Mouse (Mus musculus): ENCODE measurements around the gene Pds5a. TPM values are rescaled to one million over a fixed set of nuclear protein-coding genes. Genes with fewer than 3 reads are reported as not detected.

Pds5a gene
- polyA plus RNA-seq, 1 experiment from 2014 or later: 47.7 TPM

DNA sequence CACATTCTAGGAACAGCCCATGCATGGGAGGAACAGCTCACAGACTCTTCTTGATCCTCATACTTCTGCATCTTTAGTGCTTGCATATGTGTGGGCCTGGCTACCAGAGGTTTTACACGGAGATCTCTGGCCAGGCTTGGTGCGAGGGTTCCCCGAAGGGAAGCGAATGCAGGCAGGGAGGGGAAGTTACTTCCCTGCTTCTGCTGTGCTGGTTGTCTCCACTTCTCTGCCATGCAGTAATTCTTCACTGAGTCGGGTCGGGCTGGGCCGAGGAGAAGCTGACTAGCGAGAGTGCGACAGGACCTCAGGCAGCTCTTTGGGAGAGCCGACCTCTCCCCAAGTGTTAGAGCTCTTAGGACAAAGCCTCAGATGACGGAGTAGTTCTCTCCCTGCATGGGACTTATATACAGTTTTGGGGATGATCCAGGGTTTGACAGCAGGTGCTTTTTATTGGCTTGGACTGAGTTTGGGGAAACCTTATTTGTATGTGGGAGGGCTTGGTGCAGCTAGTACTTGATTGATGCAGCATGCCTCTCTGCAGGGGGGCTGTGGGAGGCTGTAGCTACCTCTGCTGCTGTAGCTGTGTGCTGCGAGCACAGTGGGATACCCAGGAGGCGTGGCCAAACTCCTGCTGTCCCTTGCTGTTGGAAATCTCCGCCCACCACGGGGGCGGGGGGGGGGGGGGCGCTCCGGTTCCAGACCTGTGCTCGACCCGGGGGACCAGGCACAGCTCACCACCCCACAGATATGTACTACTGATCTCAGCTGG is 136.8 kb downstream of the Pds5a start:
- Histone ChIP-seq H3K4me1 (ENCODE audit: control insufficient read depth, insufficient read depth, low read length) (no peaks in the 10 kb centered on the region), H3K27me3 (ENCODE audit: control insufficient read depth, insufficient read depth, low read length) (no peaks in the 10 kb centered on the region), H3K4me2 (ENCODE audit: low read depth, low read length) (no peak overlapping the region), H3K27ac (ENCODE audit: low read length) (no peak overlapping the region), H3K9me3 (replicated peaks; ENCODE audit: control insufficient read depth, low read length) (no peaks in the 10 kb centered on the region), H3K4me3 (replicated peaks; ENCODE audit: low read length) (no peak overlapping the region), H3K9ac (ENCODE audit: low read length) (no peak overlapping the region), H3K36me3 (ENCODE audit: control insufficient read depth, insufficient read depth, low read length) (no peaks in the 10 kb centered on the region)
- 50% methylated on average over 15 of the region's 20 CpGs for WGBS
- no peak for ATAC-seq (ENCODE audit: insufficient read depth, low FRiP score)

DNA sequence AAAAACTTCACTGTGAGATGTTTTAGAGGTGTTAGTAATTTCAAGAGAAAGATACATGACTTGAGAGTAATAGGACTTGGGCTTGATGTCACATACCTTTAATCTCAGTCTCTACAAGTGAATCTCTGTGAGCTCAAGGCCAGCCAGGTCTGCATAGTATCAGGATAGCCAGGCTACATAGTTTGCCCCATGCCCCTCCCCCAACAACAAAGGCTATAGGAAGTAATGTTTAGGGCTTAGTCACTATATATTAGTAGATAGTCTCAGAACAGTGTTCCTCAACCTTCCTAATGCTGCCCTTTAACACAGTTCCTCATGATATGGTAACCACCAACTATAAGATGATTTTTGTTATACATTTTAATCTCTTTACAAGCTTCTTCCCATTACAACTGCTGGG is 141.0 kb downstream of the Pds5a start:
- no peak overlapping the region for H3K4me3 ChIP-seq (replicated peaks; ENCODE audit: low read length)
- H3K36me3 ChIP-seq (ENCODE audit: control insufficient read depth, insufficient read depth, low read length): 0 out of 2 replicates have a peak, but pooled peaks cover 5% of the 10 kb centered on the region
- H3K9ac ChIP-seq (ENCODE audit: low read length): no peak overlapping the region
- peaks cover 2% of the 10 kb centered on the region; the same call in 1 of the 2 replicates for H3K9me3 ChIP-seq (replicated peaks; ENCODE audit: control insufficient read depth, low read length)
- no peaks in the 10 kb centered on the region for H3K27me3 ChIP-seq (ENCODE audit: control insufficient read depth, insufficient read depth, low read length)
- H3K27ac ChIP-seq (ENCODE audit: low read length): no peak overlapping the region
- ATAC-seq (ENCODE audit: insufficient read depth, low FRiP score): no peak
- H3K4me2 ChIP-seq (ENCODE audit: low read depth, low read length): no peak overlapping the region
- no peaks in the 10 kb centered on the region for H3K4me1 ChIP-seq (ENCODE audit: control insufficient read depth, insufficient read depth, low read length)

Other genes starting within 250 kb of the Pds5a start
- gene Gm43552, start 205.4 kb downstream of the Pds5a start, polyA plus RNA-seq (2015; fragmentation: Nextera tagmentation; extraction: Ambion mirVana): not detected in 2 replicates
- gene Smim14, start 161.1 kb downstream of the Pds5a start, polyA plus RNA-seq (2015; fragmentation: Nextera tagmentation; extraction: Ambion mirVana): 187 and 192 TPM in 2 replicates
- 145 and 155 TPM in 2 replicates for gene Ube2k, start 161.0 kb downstream of the Pds5a start, polyA plus RNA-seq (2015; fragmentation: Nextera tagmentation; extraction: Ambion mirVana)
- 14.3 and 17.3 TPM in 2 replicates for gene N4bp2, start 65.2 kb upstream of the Pds5a start, polyA plus RNA-seq (2015; fragmentation: Nextera tagmentation; extraction: Ambion mirVana)
- gene Rhoh, start 162.9 kb upstream of the Pds5a start, polyA plus RNA-seq (2015; fragmentation: Nextera tagmentation; extraction: Ambion mirVana): 1.1 and 1.4 TPM in 2 replicates
- 0.43 TPM in 1 of 2 replicates, not detected in the other for gene Chrna9, start 236.6 kb upstream of the Pds5a start, polyA plus RNA-seq (2015; fragmentation: Nextera tagmentation; extraction: Ambion mirVana)